Mouse (Mus musculus): ENCODE measurements around the gene Gm49333. TPM values are rescaled to one million over a fixed set of nuclear protein-coding genes. Genes with fewer than 3 reads are reported as not detected.
"Not testable (repeated sequence)": the region's sequence is repeated elsewhere in the genome, so short reads cannot be mapped to it uniquely, and the experiment has no call there.

Gene Gm49333
- polyA plus RNA-seq, 1 experiment from 2014 or later, result not detected

- peak within 1 kb of the TSS; percentile 94 for H3K4me2 ChIP-seq (replicated peaks; ENCODE audit: low read depth, low read length)
- H3K27me3 ChIP-seq (ENCODE audit: control insufficient read depth, insufficient read depth, low read length), result no peaks in the 10 kb centered on the region
- WGBS, result 2% methylated on average over 46 of the region's 46 CpGs
- peak; percentile 97 for ATAC-seq (ENCODE audit: low FRiP score, low TSS enrichment)
- H3K4me1 ChIP-seq (ENCODE audit: control insufficient read depth, insufficient read depth, low read length), result peaks cover 10% of the 10 kb centered on the region; the same call in 1 of the 2 replicates
- no peaks in the 10 kb centered on the region for H3K9me3 ChIP-seq (ENCODE audit: control insufficient read depth, low read length)
- peak within 1 kb of the TSS; percentile 93 for H3K4me3 ChIP-seq (ENCODE audit: low read length)
- peaks cover 21% of the 10 kb centered on the region for H3K36me3 ChIP-seq (ENCODE audit: control insufficient read depth, insufficient read depth, low read length)
- peak within 1 kb of the TSS; percentile 48; the same call in 1 of the 2 replicates for H3K27ac ChIP-seq (ENCODE audit: low read depth, low read length)
- peak within 1 kb of the TSS; percentile 92 for H3K9ac ChIP-seq (ENCODE audit: low read depth, low read length)
These were observed 39.9 kb downstream of the Gm49333 start, which contains the start of gene Psmd2 for GRCm38 (mm10) chr16:20651076-20651946. Gene Psmd2, plus strand, starts transcription at chr16:20651652.

- Histone ChIP-seq H3K9me3 (ENCODE audit: control insufficient read depth, low read length) (no peaks in the 10 kb centered on the region), H3K27me3 (ENCODE audit: control insufficient read depth, insufficient read depth, low read length) (no peaks in the 10 kb centered on the region), H3K9ac (ENCODE audit: low read depth, low read length) (peak overlapping the region; percentile 92), H3K27ac (ENCODE audit: low read depth, low read length) (no peak overlapping the region), H3K36me3 (ENCODE audit: control insufficient read depth, insufficient read depth, low read length) (peaks cover 27% of the 10 kb centered on the region), H3K4me3 (ENCODE audit: low read length) (peak overlapping the region; percentile 93), H3K4me2 (replicated peaks; ENCODE audit: low read depth, low read length) (peak overlapping the region; percentile 94), H3K4me1 (ENCODE audit: control insufficient read depth, insufficient read depth, low read length) (peaks cover 10% of the 10 kb centered on the region; the same call in 1 of the 2 replicates)
- ATAC-seq (ENCODE audit: low FRiP score, low TSS enrichment), result no peak
- WGBS, result 8% methylated on average over 12 of the region's 12 CpGs
These were observed 40.5 kb downstream of the Gm49333 start for GRCm38 (mm10) chr16:20651947-20652310.

- WGBS, result 67% methylated on average over 2 of the region's 2 CpGs
- H3K4me2 ChIP-seq (replicated peaks; ENCODE audit: low read depth, low read length), result no peak overlapping the region
- no peaks in the 10 kb centered on the region for H3K27me3 ChIP-seq (ENCODE audit: control insufficient read depth, insufficient read depth, low read length)
- no peak overlapping the region for H3K4me3 ChIP-seq (ENCODE audit: low read length)
- peaks cover 41% of the 10 kb centered on the region for H3K36me3 ChIP-seq (ENCODE audit: control insufficient read depth, insufficient read depth, low read length)
- ATAC-seq (ENCODE audit: low FRiP score, low TSS enrichment), result no peak
- no peak overlapping the region for H3K9ac ChIP-seq (ENCODE audit: low read depth, low read length)
- H3K27ac ChIP-seq (ENCODE audit: low read depth, low read length), result no peak overlapping the region
- H3K4me1 ChIP-seq (ENCODE audit: control insufficient read depth, insufficient read depth, low read length), result peaks cover 10% of the 10 kb centered on the region; the same call in 1 of the 2 replicates
- no peaks in the 10 kb centered on the region for H3K9me3 ChIP-seq (ENCODE audit: control insufficient read depth, low read length)
These were observed 41.9 kb downstream of the Gm49333 start for GRCm38 (mm10) chr16:20653315-20653714.

- H3K27ac ChIP-seq (ENCODE audit: low read depth, low read length), result no peak overlapping the region
- 0 out of 2 replicates have a peak, but pooled peaks cover 5% of the 10 kb centered on the region for H3K4me1 ChIP-seq (ENCODE audit: control insufficient read depth, insufficient read depth, low read length)
- no peak overlapping the region for H3K9ac ChIP-seq (ENCODE audit: low read depth, low read length)
- ATAC-seq (ENCODE audit: low FRiP score, low TSS enrichment), result no peak
- H3K36me3 ChIP-seq (ENCODE audit: control insufficient read depth, insufficient read depth, low read length), result peaks cover 84% of the 10 kb centered on the region
- no peaks in the 10 kb centered on the region for H3K27me3 ChIP-seq (ENCODE audit: control insufficient read depth, insufficient read depth, low read length)
- WGBS, result 92% methylated on average over 4 of the region's 4 CpGs
- H3K4me3 ChIP-seq (ENCODE audit: low read length), result no peak overlapping the region
- H3K9me3 ChIP-seq (ENCODE audit: control insufficient read depth, low read length), result no peaks in the 10 kb centered on the region
- no peak overlapping the region for H3K4me2 ChIP-seq (replicated peaks; ENCODE audit: low read depth, low read length)
These were observed 46.3 kb downstream of the Gm49333 start for GRCm38 (mm10) chr16:20657661-20658060.

- ATAC-seq (ENCODE audit: low FRiP score, low TSS enrichment); H3K4me1 ChIP-seq (ENCODE audit: control insufficient read depth, insufficient read depth, low read length); H3K27me3 ChIP-seq (ENCODE audit: control insufficient read depth, insufficient read depth, low read length); H3K4me2 ChIP-seq (replicated peaks; ENCODE audit: low read depth, low read length); H3K4me3 ChIP-seq (ENCODE audit: low read length); H3K27ac ChIP-seq (ENCODE audit: low read depth, low read length); H3K9ac ChIP-seq (ENCODE audit: low read depth, low read length); H3K9me3 ChIP-seq (ENCODE audit: control insufficient read depth, low read length): not testable (repeated sequence)
- peaks cover 11% of the 10 kb centered on the region for H3K36me3 ChIP-seq (ENCODE audit: control insufficient read depth, insufficient read depth, low read length)
- 90% methylated on average over 3 of the region's 6 CpGs for WGBS
These were observed 56.6 kb downstream of the Gm49333 start, which contains the start of gene Eif4g1 for GRCm38 (mm10) chr16:20668013-20668412. Gene Eif4g1, plus strand, starts transcription at chr16:20668313.

GRCm38 (mm10) chr16:20670291-20670690 is 58.9 kb downstream of the Gm49333 start:
- Histone ChIP-seq H3K9me3 (ENCODE audit: control insufficient read depth, low read length) (no peaks in the 10 kb centered on the region), H3K27ac (ENCODE audit: low read depth, low read length) (no peak overlapping the region), H3K9ac (ENCODE audit: low read depth, low read length) (no peak overlapping the region), H3K4me3 (ENCODE audit: low read length) (no peak overlapping the region), H3K27me3 (ENCODE audit: control insufficient read depth, insufficient read depth, low read length) (no peaks in the 10 kb centered on the region), H3K4me1 (ENCODE audit: control insufficient read depth, insufficient read depth, low read length) (peaks cover 7% of the 10 kb centered on the region; the same call in 1 of the 2 replicates), H3K36me3 (ENCODE audit: control insufficient read depth, insufficient read depth, low read length) (peaks cover 7% of the 10 kb centered on the region), H3K4me2 (replicated peaks; ENCODE audit: low read depth, low read length) (no peak overlapping the region)
- 88% methylated on average over 3 of the region's 3 CpGs for WGBS
- ATAC-seq (ENCODE audit: low FRiP score, low TSS enrichment), result no peak

- Histone ChIP-seq H3K4me1 (ENCODE audit: control insufficient read depth, insufficient read depth, low read length) (peaks cover 7% of the 10 kb centered on the region; the same call in 1 of the 2 replicates), H3K27ac (ENCODE audit: low read depth, low read length) (no peak overlapping the region), H3K9ac (ENCODE audit: low read depth, low read length) (peak overlapping the region; percentile 98; the same call in 1 of the 2 replicates), H3K9me3 (ENCODE audit: control insufficient read depth, low read length) (no peaks in the 10 kb centered on the region), H3K4me2 (replicated peaks; ENCODE audit: low read depth, low read length) (peak overlapping the region; percentile 79), H3K4me3 (ENCODE audit: low read length) (peak overlapping the region; percentile 94; the same call in 1 of the 2 replicates), H3K36me3 (ENCODE audit: control insufficient read depth, insufficient read depth, low read length) (peaks cover 21% of the 10 kb centered on the region), H3K27me3 (ENCODE audit: control insufficient read depth, insufficient read depth, low read length) (no peaks in the 10 kb centered on the region)
- 22% methylated on average over 6 of the region's 6 CpGs for WGBS
- no peak for ATAC-seq (ENCODE audit: low FRiP score, low TSS enrichment)
These were observed 60.5 kb downstream of the Gm49333 start for GRCm38 (mm10) chr16:20671886-20672285.

GRCm38 (mm10) chr16:20672500-20672902 is 61.1 kb downstream of the Gm49333 start:
- Histone ChIP-seq H3K4me2 (replicated peaks; ENCODE audit: low read depth, low read length) (peak overlapping the region; percentile 79), H3K4me1 (ENCODE audit: control insufficient read depth, insufficient read depth, low read length) (peaks cover 7% of the 10 kb centered on the region; the same call in 1 of the 2 replicates), H3K4me3 (ENCODE audit: low read length) (peak overlapping the region; percentile 94), H3K36me3 (ENCODE audit: control insufficient read depth, insufficient read depth, low read length) (peaks cover 27% of the 10 kb centered on the region), H3K27ac (ENCODE audit: low read depth, low read length) (peak overlapping the region; percentile 94), H3K27me3 (ENCODE audit: control insufficient read depth, insufficient read depth, low read length) (no peaks in the 10 kb centered on the region), H3K9me3 (ENCODE audit: control insufficient read depth, low read length) (no peaks in the 10 kb centered on the region), H3K9ac (ENCODE audit: low read depth, low read length) (peak overlapping the region; percentile 98)
- under 1% methylated on average over 35 of the region's 38 CpGs for WGBS
- peak; percentile 97 for ATAC-seq (ENCODE audit: low FRiP score, low TSS enrichment)

Measured in kidney, embryonic 14.5 days (tissue).